Mouse (Mus musculus) myocyte (in vitro differentiated cells): ENCODE measurements around the gene 2010003K11Rik. TPM values are rescaled to one million over a fixed set of nuclear protein-coding genes. Genes with fewer than 3 reads are reported as not detected.

Experiments
- H3K27me3 ChIP-seq: one replicate; pipeline ENCODE4 v1.6.1; 2011; ENCODE audit not compliant: control insufficient read depth, insufficient read depth, insufficient read length
- H3K36me3 ChIP-seq: one replicate; pipeline ENCODE4 v1.6.1; 2011; ENCODE audit not compliant: control insufficient read depth, insufficient read depth
- H3K4me2 ChIP-seq: one replicate; pipeline ENCODE4 v1.6.1; 2011; ENCODE audit warnings: low read depth, control low read depth
- H3K4me3 ChIP-seq: one replicate; pipeline ENCODE4 v1.5.1; 2011; ENCODE audit warnings: mild to moderate bottlenecking, control low read depth, moderate library complexity
- H3K79me2 ChIP-seq: one replicate; pipeline ENCODE4 v1.6.1; 2011; ENCODE audit not compliant: control insufficient read depth, insufficient read depth
- H3ac ChIP-seq: one replicate; pipeline ENCODE4 v1.6.1; 2011; ENCODE audit not compliant: control insufficient read depth, insufficient read length
- CEBPB ChIP-seq: IDR thresholded peaks from 2 replicates; pipeline ENCODE4 v1.6.1; 2011; ENCODE audit warnings: mild to moderate bottlenecking, moderate library complexity; ENCODE audit not compliant: poor library complexity, insufficient read depth, severe bottlenecking
- E2F4 ChIP-seq: IDR thresholded peaks from one replicate; pipeline ENCODE4 v1.6.1; 2011; ENCODE audit warnings: mild to moderate bottlenecking, control low read depth, moderate library complexity; ENCODE audit not compliant: insufficient read depth
- MAX ChIP-seq: IDR thresholded peaks from one replicate; pipeline ENCODE4 v1.6.1; 2011; ENCODE audit warnings: low read depth, mild to moderate bottlenecking, control low read depth
- MYOD1 ChIP-seq, 3 experiments: IDR thresholded peaks; one replicate each; pipeline ENCODE4 v1.6.1; 2011; ENCODE audit warnings: control low read depth in 2 of 3, low read depth in 2 of 3, mild to moderate bottlenecking in 2 of 3, moderate library complexity in 1 of 3; ENCODE audit not compliant: insufficient read length in 2 of 3, control insufficient read depth in 1 of 3
- MYOG ChIP-seq, 3 experiments: IDR thresholded peaks; one replicate each; pipeline ENCODE4 v1.6.1; 2011; ENCODE audit warnings: control low read depth in 2 of 3, low read depth in 2 of 3, mild to moderate bottlenecking in 2 of 3; ENCODE audit not compliant: insufficient read length in 2 of 3, control insufficient read depth in 1 of 3, insufficient read depth in 1 of 3
- POLR2A ChIP-seq: IDR thresholded peaks from one replicate; pipeline ENCODE4 v1.6.1; 2011; ENCODE audit warnings: low read depth, mild to moderate bottlenecking, control low read depth, moderate library complexity; ENCODE audit not compliant: insufficient read length
- POLR2AphosphoS2 ChIP-seq: IDR thresholded peaks from one replicate; pipeline ENCODE4 v1.6.1; 2011; ENCODE audit warnings: low read depth, control low read depth; ENCODE audit not compliant: insufficient read length
- REST ChIP-seq: IDR thresholded peaks from one replicate; pipeline ENCODE4 v1.6.1; 2011; ENCODE audit warnings: mild to moderate bottlenecking, control low read depth, moderate library complexity; ENCODE audit not compliant: insufficient read depth, insufficient read length
- SRF ChIP-seq: IDR thresholded peaks from one replicate; pipeline ENCODE4 v1.6.1; 2011; ENCODE audit warnings: low read depth; ENCODE audit not compliant: control insufficient read depth, insufficient read length
- TCF12 ChIP-seq: IDR thresholded peaks from one replicate; pipeline ENCODE4 v1.6.1; 2011; ENCODE audit warnings: mild to moderate bottlenecking, control low read depth; ENCODE audit not compliant: poor library complexity, insufficient read depth, severe bottlenecking
- TCF3 ChIP-seq: IDR thresholded peaks from one replicate; pipeline ENCODE4 v1.6.1; 2011; ENCODE audit warnings: low read depth, control low read depth; ENCODE audit not compliant: insufficient read length
- USF1 ChIP-seq: IDR thresholded peaks from one replicate; pipeline ENCODE4 v1.6.1; 2011; ENCODE audit warnings: low read depth, mild to moderate bottlenecking, control low read depth, moderate library complexity
- polyA plus RNA-seq: library from polyadenylated mRNA; unstranded; fragments of >200 nt; fragmentation: generic; extraction: Trizol; gene quantifications from one replicate; pipeline ENCODE4 v1.2.1, GENCODE M21; 2012; ENCODE audit warnings: missing spikeins

2010003K11Rik gene
- polyA plus RNA-seq, 1 experiment = 0.05 TPM

DNA sequence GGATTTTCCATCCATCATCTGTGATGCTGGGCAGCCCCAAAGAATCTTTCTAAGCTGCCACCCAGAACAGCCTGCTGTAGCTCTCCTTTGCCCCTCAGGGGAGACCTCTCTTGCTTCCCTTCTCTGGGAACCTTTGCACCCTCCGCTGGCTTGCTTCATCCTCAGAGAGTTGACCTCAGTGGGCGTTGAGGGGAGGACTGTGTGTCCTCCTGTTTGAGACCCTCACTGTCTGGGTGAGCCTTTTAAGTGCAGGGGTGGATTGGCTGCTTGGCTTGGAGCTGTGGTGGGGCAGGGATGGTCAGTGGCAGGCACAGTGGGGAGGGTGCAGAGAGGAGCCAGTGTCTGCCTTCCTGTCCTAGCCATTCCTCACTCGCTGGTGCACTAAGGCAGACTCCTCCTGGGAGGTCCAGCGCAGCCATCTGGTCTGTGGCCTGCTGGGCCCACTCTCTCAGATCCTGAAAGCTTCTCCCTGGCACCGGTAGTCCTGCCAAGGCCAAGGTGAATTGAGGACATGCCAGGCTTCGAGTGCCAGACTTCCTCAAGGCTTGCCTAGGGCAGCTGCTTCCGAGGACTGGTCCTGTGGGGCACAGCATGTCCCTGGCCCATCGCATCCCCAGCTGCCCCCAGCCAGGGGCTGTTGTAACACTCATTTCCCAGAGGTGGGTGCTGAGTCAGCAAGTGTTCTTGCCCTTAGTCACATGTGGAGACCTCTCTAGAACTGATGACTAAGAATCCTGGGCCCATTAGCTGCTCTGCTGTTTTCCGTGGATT is 5.7 kb downstream of the 2010003K11Rik start:
- H3K79me2 ChIP-seq = no peaks in the 10 kb centered on the region
- peak overlapping the region; percentile 48 for H3K4me2 ChIP-seq
- H3ac ChIP-seq = no peak overlapping the region
- no peaks in the 10 kb centered on the region for H3K27me3 ChIP-seq
- no peak for TF ChIP-seq SRF
- peak in 1 of 3 experiments; percentile 84 for TF ChIP-seq MYOD1 (IDR thresholded peaks at IDR 0.05; ENCODE audit: control insufficient read depth in 1 of 3, insufficient read length in 2 of 3, low read depth in 2 of 3)
- TF ChIP-seq POLR2A = no peak
- no peak for TF ChIP-seq E2F4
- TF ChIP-seq CEBPB = no peak
- TF ChIP-seq USF1 = peak; percentile 39
- no peak for TF ChIP-seq REST
- no peak for TF ChIP-seq POLR2AphosphoS2
- TF ChIP-seq TCF12 = no peak
- TF ChIP-seq TCF3 = peak; percentile 31
- TF ChIP-seq MAX = no peak
- peak in 2 of 3 experiments; percentile 42 to 81 for TF ChIP-seq MYOG (IDR thresholded peaks at IDR 0.05; ENCODE audit: control insufficient read depth in 1 of 3, insufficient read depth in 1 of 3, insufficient read length in 2 of 3, low read depth in 2 of 3)
- H3K36me3 ChIP-seq = no peaks in the 10 kb centered on the region
- H3K4me3 ChIP-seq = no peak overlapping the region

DNA sequence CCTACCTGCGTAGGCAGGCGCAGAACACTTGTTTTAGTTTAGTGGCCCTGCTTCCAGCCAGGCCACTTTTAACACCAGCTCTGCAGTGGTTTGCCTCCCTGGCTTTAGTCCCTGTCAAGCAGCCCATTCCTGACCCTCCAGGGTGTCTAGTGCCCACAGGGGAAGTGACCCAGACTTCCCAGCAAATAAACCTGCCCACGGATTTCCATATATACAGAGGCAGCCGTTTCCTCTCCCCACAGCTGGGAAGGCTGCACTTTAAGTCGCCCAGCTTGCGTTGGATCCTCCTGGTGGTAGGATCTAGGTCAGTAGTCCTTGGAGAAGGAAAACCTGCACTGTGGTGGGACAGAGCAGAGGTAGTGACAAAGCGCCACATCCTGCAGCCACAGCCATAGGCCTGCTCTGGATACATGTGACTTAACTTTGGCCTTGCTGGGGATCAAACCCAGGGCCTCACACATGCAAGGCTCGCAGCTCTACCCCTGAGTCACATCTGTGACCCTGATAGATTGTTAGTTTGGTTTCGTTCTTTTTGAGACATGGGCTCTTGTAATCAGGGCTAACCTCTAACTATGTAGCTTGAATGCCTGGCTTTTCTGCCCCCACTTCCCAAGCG is 7.2 kb downstream of the 2010003K11Rik start:
- H3ac ChIP-seq = no peak overlapping the region
- H3K36me3 ChIP-seq = no peaks in the 10 kb centered on the region

GRCm38 (mm10) chr19:4487877-4488276 is 10.5 kb downstream of the 2010003K11Rik start:
- TF ChIP-seq MAX (no peak), POLR2AphosphoS2 (no peak), MYOG (IDR thresholded peaks at IDR 0.05; ENCODE audit: control insufficient read depth in 1 of 3, insufficient read depth in 1 of 3, insufficient read length in 2 of 3, low read depth in 2 of 3) (peak in 2 of 3 experiments; percentile 69 to 83), E2F4 (no peak), TCF3 (no peak), MYOD1 (IDR thresholded peaks at IDR 0.05; ENCODE audit: control insufficient read depth in 1 of 3, insufficient read length in 2 of 3, low read depth in 2 of 3) (peak; percentile 5 to 84 (median 65)), TCF12 (peak; percentile 31)
- Histone ChIP-seq H3K4me2 (peak overlapping the region; percentile 18), H3ac (no peak overlapping the region), H3K27me3 (no peaks in the 10 kb centered on the region), H3K79me2 (no peaks in the 10 kb centered on the region), H3K4me3 (no peak overlapping the region), H3K36me3 (no peaks in the 10 kb centered on the region)

More for the DNA sequence above, 7.2 kb downstream of the 2010003K11Rik start:
- H3K4me2 ChIP-seq = peak overlapping the region; percentile 4
- no peak overlapping the region for H3K4me3 ChIP-seq
- H3K79me2 ChIP-seq = no peaks in the 10 kb centered on the region
- H3K27me3 ChIP-seq = no peaks in the 10 kb centered on the region
- TF ChIP-seq TCF3 (no peak), CEBPB (no peak), REST (no peak), MYOD1 (IDR thresholded peaks at IDR 0.05; ENCODE audit: control insufficient read depth in 1 of 3, insufficient read length in 2 of 3, low read depth in 2 of 3) (no peak), MAX (no peak), SRF (no peak), USF1 (no peak), E2F4 (no peak), POLR2A (no peak), TCF12 (no peak), POLR2AphosphoS2 (no peak), MYOG (IDR thresholded peaks at IDR 0.05; ENCODE audit: control insufficient read depth in 1 of 3, insufficient read depth in 1 of 3, insufficient read length in 2 of 3, low read depth in 2 of 3) (no peak)

DNA sequence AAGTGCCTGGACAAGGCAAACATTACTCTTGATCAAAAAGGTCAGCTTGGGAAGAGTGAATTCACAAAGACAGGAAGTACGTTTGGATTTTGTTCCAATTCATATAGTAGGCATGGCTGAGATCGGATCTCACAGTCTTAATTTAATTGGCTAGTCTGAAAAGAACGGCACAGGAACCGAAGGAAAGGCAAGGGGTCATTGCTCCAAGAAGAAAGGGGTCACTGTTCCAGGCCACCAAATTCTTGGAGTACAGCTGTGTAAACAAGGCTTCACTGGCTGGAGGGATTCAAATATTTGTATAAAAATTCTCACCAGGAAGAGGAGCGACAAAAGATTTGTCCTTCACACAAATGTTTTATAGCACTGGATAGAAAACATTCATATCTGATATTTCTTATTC is 13.4 kb downstream of the 2010003K11Rik start:
- Histone ChIP-seq H3K36me3 (no peaks in the 10 kb centered on the region), H3ac (no peak overlapping the region), H3K79me2 (no peaks in the 10 kb centered on the region), H3K27me3 (no peaks in the 10 kb centered on the region), H3K4me2 (no peak overlapping the region), H3K4me3 (no peak overlapping the region)
- no peak for TF ChIP-seq E2F4
- TF ChIP-seq TCF12 = peak; percentile 8
- peak in 1 of 3 experiments; percentile 23 for TF ChIP-seq MYOD1 (IDR thresholded peaks at IDR 0.05; ENCODE audit: control insufficient read depth in 1 of 3, insufficient read length in 2 of 3, low read depth in 2 of 3)
